Mouse (Mus musculus): ENCODE data around the gene Nr2c2.

GRCm38 (mm10) chr6:92063452-92063851 is 27.7 kb upstream of the Nr2c2 start:
- no peak for TF ChIP-seq GATA1 (IDR thresholded peaks at IDR 0.05; ENCODE audit: borderline replicate concordance, low read length)
- TF ChIP-seq FLI1 (IDR thresholded peaks at IDR 0.05; ENCODE audit: low read length), result no peak

All from megakaryocyte, embryonic 14.5 days (primary cell).